Mouse (Mus musculus) intestine, postnatal 0 days (tissue): ENCODE results near the gene Ubxn6. TPM values are rescaled to one million over a fixed set of nuclear protein-coding genes. Genes with fewer than 3 reads are reported as not detected.
"Not testable (repeated sequence)": the region's sequence is repeated elsewhere in the genome, so short reads cannot be mapped to it uniquely, and the experiment has no call there.

ENCODE experiments used
- ATAC-seq: fragments of 200-750 bp; cut with Nextera tagmentation; 2 replicates; pipeline ENCODE4 v1.8.0; 2017; ENCODE audit warnings: mild to moderate bottlenecking, moderate TSS enrichment, moderate library complexity
- H3K27ac ChIP-seq: fragments of 300-500 bp; sonication (generic); 2 replicates; pipeline ENCODE4 v1.5.1; 2014; ENCODE audit warnings: mild to moderate bottlenecking, low read depth, low read length, moderate library complexity
- H3K27me3 ChIP-seq: fragments of 300-500 bp; sonication (generic); replicated peaks from 2 replicates; pipeline ENCODE4 v1.6.1; 2014; ENCODE audit warnings: low read length, mixed read lengths; ENCODE audit not compliant: control insufficient read depth, insufficient read depth
- H3K36me3 ChIP-seq: fragments of 300-500 bp; sonication (generic); 2 replicates; pipeline ENCODE4 v1.6.1; 2014; ENCODE audit warnings: mild to moderate bottlenecking, moderate library complexity; ENCODE audit not compliant: control insufficient read depth, insufficient read depth
- H3K4me1 ChIP-seq: fragments of 300-500 bp; sonication (generic); replicated peaks from 2 replicates; pipeline ENCODE4 v1.6.1; 2014; ENCODE audit warnings: antibody characterized with exemption, low read length, mixed read lengths; ENCODE audit not compliant: control insufficient read depth, insufficient read depth
- H3K4me2 ChIP-seq: fragments of 300-500 bp; sonication (generic); replicated peaks from 2 replicates; pipeline ENCODE4 v1.6.1; 2014; ENCODE audit warnings: low read depth, mild to moderate bottlenecking, moderate library complexity
- H3K4me3 ChIP-seq: fragments of 300-500 bp; sonication (generic); 2 replicates; pipeline ENCODE4 v1.5.1; 2014; ENCODE audit warnings: low read depth, low read length
- H3K9ac ChIP-seq: fragments of 300-500 bp; sonication (generic); 2 replicates; pipeline ENCODE4 v1.6.1; 2014; ENCODE audit warnings: mild to moderate bottlenecking, low read depth, low read length
- H3K9me3 ChIP-seq: fragments of 300-500 bp; sonication (generic); 2 replicates; pipeline ENCODE4 v1.6.1; 2016; ENCODE audit warnings: mixed run types; ENCODE audit not compliant: control insufficient read depth
- CTCF ChIP-seq: sonication (generic); IDR thresholded peaks from 2 replicates; pipeline ENCODE4 v1.5.1; 2016; ENCODE audit warnings: low read depth, mild to moderate bottlenecking, control low read depth, antibody characterized with exemption, moderate library complexity
- WGBS: fragments of 180-500 bp; shearing (Covaris S2); extraction: QIAGEN DNeasy Blood & Tissue Kit; methylation state at CpG from one replicate; pipeline ENCODE4 v1.1.7; 2014; 5-methylcytosine and 5-hydroxymethylcytosine counted together
- polyA plus RNA-seq: library from polyadenylated mRNA; unstranded; fragments of >200 nt; fragmentation: Nextera tagmentation; extraction: Ambion mirVana; gene quantifications from 2 replicates; pipeline ENCODE4 v1.2.1, GENCODE M21; 2015

Gene Ubxn6
- polyA plus RNA-seq, 1 experiment from 2014 or later = 42.5 TPM

GRCm38 (mm10) chr17:56096883-56097282 is 22.1 kb upstream of the Ubxn6 start:
- Histone ChIP-seq H3K27me3 (no peaks in the 10 kb centered on the region), H3K9me3 (no peaks in the 10 kb centered on the region), H3K9ac (no peak overlapping the region), H3K27ac (no peak overlapping the region), H3K4me2 (no peak overlapping the region), H3K4me1 (no peaks in the 10 kb centered on the region), H3K4me3 (no peak overlapping the region), H3K36me3 (peaks cover 76% of the 10 kb centered on the region)
- TF ChIP-seq CTCF = no peak
- 88% methylated on average over 12 of the region's 12 CpGs for WGBS
- no peak for ATAC-seq

- Histone ChIP-seq H3K27ac (no peak overlapping the region), H3K4me1 (no peaks in the 10 kb centered on the region), H3K9ac (no peak overlapping the region), H3K36me3 (peaks cover 42% of the 10 kb centered on the region), H3K9me3 (no peaks in the 10 kb centered on the region), H3K4me2 (no peak overlapping the region), H3K4me3 (no peak overlapping the region), H3K27me3 (no peaks in the 10 kb centered on the region)
- no peak for ATAC-seq
- WGBS = 96% methylated on average over 1 of the region's 1 CpGs
- TF ChIP-seq CTCF = no peak
These were observed 18.0 kb upstream of the Ubxn6 start for GRCm38 (mm10) chr17:56092794-56093193.

GRCm38 (mm10) chr17:56092312-56092711 is 17.5 kb upstream of the Ubxn6 start:
- no peaks in the 10 kb centered on the region for H3K27me3 ChIP-seq
- no peak overlapping the region for H3K27ac ChIP-seq
- WGBS = 75% methylated on average over 1 of the region's 1 CpGs
- H3K4me1 ChIP-seq = no peaks in the 10 kb centered on the region
- H3K4me3 ChIP-seq = no peak overlapping the region
- no peaks in the 10 kb centered on the region for H3K9me3 ChIP-seq
- H3K9ac ChIP-seq = no peak overlapping the region
- TF ChIP-seq CTCF = no peak
- no peak for ATAC-seq
- no peak overlapping the region for H3K4me2 ChIP-seq
- peaks cover 37% of the 10 kb centered on the region for H3K36me3 ChIP-seq

- no peak overlapping the region for H3K4me3 ChIP-seq
- TF ChIP-seq CTCF = 0 out of 2 replicates have a peak, but pooled peaks have one; percentile 1
- no peak overlapping the region for H3K27ac ChIP-seq
- peak overlapping the region; percentile 97 for H3K4me2 ChIP-seq
- H3K36me3 ChIP-seq = peaks cover 3% of the 10 kb centered on the region; the same call in 1 of the 2 replicates
- H3K9me3 ChIP-seq = no peaks in the 10 kb centered on the region
- no peaks in the 10 kb centered on the region for H3K4me1 ChIP-seq
- 0 out of 2 replicates have a peak overlapping the region, but pooled peaks have one; percentile 66 for H3K9ac ChIP-seq
- no peaks in the 10 kb centered on the region for H3K27me3 ChIP-seq
- no peak for ATAC-seq
- 17% methylated on average over 8 of the region's 8 CpGs for WGBS
These were observed 6.2 kb upstream of the Ubxn6 start for GRCm38 (mm10) chr17:56080781-56081585.

- Histone ChIP-seq H3K4me2 (peak overlapping the region; percentile 97), H3K27ac (peak overlapping the region; percentile 54; the same call in 1 of the 2 replicates), H3K9me3 (no peaks in the 10 kb centered on the region), H3K4me1 (no peaks in the 10 kb centered on the region), H3K9ac (peak overlapping the region; percentile 66), H3K4me3 (peak overlapping the region; percentile 87), H3K36me3 (peaks cover 3% of the 10 kb centered on the region; the same call in 1 of the 2 replicates), H3K27me3 (no peaks in the 10 kb centered on the region)
- TF ChIP-seq CTCF = no peak
- WGBS = under 1% methylated on average over 11 of the region's 11 CpGs
- no peak for ATAC-seq
These were observed 5.1 kb upstream of the Ubxn6 start for GRCm38 (mm10) chr17:56079921-56080320.

- Histone ChIP-seq H3K9me3 (no peaks in the 10 kb centered on the region), H3K27me3 (no peaks in the 10 kb centered on the region), H3K4me2 (peak within 1 kb of the TSS; percentile 97), H3K9ac (peak within 1 kb of the TSS; percentile 66), H3K36me3 (peaks cover 3% of the 10 kb centered on the region; the same call in 1 of the 2 replicates), H3K4me1 (no peaks in the 10 kb centered on the region), H3K27ac (peak within 1 kb of the TSS; percentile 54; the same call in 1 of the 2 replicates), H3K4me3 (peak within 1 kb of the TSS; percentile 87)
- no peak for TF ChIP-seq CTCF
- WGBS = under 1% methylated on average over 54 of the region's 61 CpGs
- ATAC-seq = peak; percentile 95
These were observed 4.3 kb upstream of the Ubxn6 start, which contains the start of gene Hdgfl2 for GRCm38 (mm10) chr17:56078880-56079795. Hdgfl2 (plus strand) TSS chr17:56079634.

GRCm38 (mm10) chr17:56078361-56078760 is 3.5 kb upstream of the Ubxn6 start:
- Histone ChIP-seq H3K4me3 (0 out of 2 replicates have a peak overlapping the region, but pooled peaks have one; percentile 87), H3K4me2 (peak overlapping the region; percentile 43)
- ATAC-seq, H3K27ac ChIP-seq, H3K27me3 ChIP-seq, H3K4me1 ChIP-seq, H3K36me3 ChIP-seq, H3K9ac ChIP-seq, H3K9me3 ChIP-seq: not testable (repeated sequence)
- WGBS = 66% methylated on average over 9 of the region's 9 CpGs
